Mouse (Mus musculus): ENCODE results near the gene Nppc.

GRCm38 (mm10) chr1:86698721-86699120 lies 28.4 kb upstream of the Nppc start:
- TF ChIP-seq EP300 (optimal IDR thresholded peaks at IDR 0.05) = no peak
- TF ChIP-seq CTCF (IDR thresholded peaks at IDR 0.05; ENCODE audit: low read depth) = peak; percentile 60

All from stomach, postnatal 0 days (tissue).